Mouse (Mus musculus) ES-Bruce4 (cell line): Measurements from ENCODE around the gene Tab1.

Experiments used
- CTCF ChIP-seq: IDR thresholded peaks from one replicate; pipeline ENCODE4 v1.8.1; 2011; ENCODE audit warnings: low read depth, low read length
- EP300 ChIP-seq: IDR thresholded peaks from 2 replicates; pipeline ENCODE4 v1.6.1; 2011; ENCODE audit warnings: low read depth, low read length; ENCODE audit not compliant: insufficient read depth
- POLR2A ChIP-seq: IDR thresholded peaks from one replicate; pipeline ENCODE4 v1.8.1; 2011; ENCODE audit warnings: low read length; ENCODE audit not compliant: insufficient read depth

DNA sequence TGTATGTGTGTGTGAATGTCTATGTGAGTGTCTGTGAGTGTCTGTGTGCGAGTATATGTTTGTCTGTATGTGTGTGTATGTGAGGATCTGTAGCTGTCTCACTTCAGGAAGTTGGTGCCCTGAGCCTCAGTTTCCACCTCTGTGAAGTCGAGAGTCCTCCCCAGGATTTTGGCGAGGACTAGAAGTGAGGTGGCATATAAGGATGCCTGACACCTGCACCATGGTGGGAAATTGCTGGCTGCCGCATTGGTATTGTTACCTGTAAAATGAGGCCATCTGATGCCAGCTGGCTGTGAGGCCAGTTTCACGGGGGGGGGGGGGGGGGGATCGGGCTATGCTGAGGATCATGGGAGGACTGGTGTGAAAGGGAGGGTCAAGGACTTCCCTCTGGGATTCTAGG, 42.8 kb downstream of the Tab1 start:
- TF ChIP-seq POLR2A: no peak
- no peak for TF ChIP-seq CTCF
- TF ChIP-seq EP300: no peak
